Mouse (Mus musculus): ENCODE data around the gene 1110008L16Rik. TPM values are rescaled to one million over a fixed set of nuclear protein-coding genes. Genes with fewer than 3 reads are reported as not detected.

The 1110008L16Rik gene
- 14.2 TPM for polyA plus RNA-seq (2014; fragmentation: Illumina TruSeq; extraction: RNeasy Lipid Tissue Mini Kit (QIAGEN cat#74804); ENCODE audit: low read depth, low replicate concordance)

DNA sequence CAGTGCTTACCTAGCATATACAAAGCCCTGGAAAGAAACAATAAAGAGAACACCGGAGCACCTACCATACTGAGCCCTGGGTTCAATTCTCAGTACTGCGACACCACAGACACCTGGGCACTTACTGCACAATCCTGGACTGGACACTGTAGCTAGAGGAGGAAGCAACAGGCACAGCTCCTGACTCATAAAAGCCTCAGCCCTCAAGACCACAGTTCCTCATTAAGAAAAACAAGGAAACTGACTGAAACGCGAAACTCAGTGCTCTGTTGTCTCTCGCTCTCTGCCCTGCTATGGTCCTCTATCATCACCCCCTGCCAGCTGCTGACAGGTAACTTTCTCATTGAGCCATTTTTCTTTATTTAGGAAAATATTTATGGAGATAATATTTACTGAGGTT, at the start of gene 1110008L16Rik:
1110008L16Rik (plus strand) TSS at position 242 of the 400 bp plus-strand sequence.

GRCm38 (mm10) chr12:55302485-55303441, 3.4 kb downstream of the 1110008L16Rik start, which contains the start of gene Ppp2r3c:
Gene Ppp2r3c (minus strand): TSS chr12:55302998.

DNA sequence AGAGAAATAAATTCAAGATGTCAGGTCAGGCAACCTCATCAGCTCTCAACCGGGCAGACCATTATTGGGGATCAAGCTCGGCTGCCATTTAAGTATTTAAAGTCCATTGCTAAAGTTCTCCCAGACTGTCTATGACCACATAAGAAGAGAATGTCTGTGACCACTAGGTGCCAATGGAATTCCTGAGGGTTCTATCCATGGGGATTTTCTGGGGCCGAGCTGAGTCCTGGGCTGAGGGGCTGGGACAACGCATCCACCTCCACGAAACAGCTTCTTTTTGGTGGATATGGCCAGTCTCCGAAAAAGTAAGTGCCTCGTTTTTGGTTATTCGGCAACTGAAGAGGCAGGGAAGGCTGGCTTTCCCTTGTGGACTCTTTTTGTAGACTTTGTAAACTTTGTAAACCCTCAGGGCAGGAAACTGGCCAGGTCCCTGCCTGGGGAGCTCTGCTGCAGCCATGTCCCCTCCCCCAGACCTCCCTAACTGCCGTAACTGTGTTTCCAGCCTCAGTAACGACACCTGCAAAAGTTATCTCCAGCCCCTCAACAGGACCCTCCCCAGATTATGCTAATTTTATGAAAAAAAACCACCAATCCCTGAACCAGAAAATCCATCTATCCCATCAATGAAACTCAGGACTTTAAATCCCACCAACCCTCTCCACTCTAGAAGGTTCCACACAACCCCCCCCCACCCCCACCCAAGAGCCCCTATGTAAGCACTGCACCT, 84.8 kb downstream of the 1110008L16Rik start, which contains the start of gene Psma6:
Psma6 (plus strand) TSS at position 200 of the 727 bp plus-strand sequence.

Other genes starting within 250 kb of the 1110008L16Rik start
- gene 2700097O09Rik, start 219.5 kb upstream of the 1110008L16Rik start, polyA plus RNA-seq (2014; fragmentation: Illumina TruSeq; extraction: RNeasy Lipid Tissue Mini Kit (QIAGEN cat#74804); ENCODE audit: low read depth, low replicate concordance): 16.5 TPM
- gene Srp54a, start 219.3 kb upstream of the 1110008L16Rik start, polyA plus RNA-seq (2014; fragmentation: Illumina TruSeq; extraction: RNeasy Lipid Tissue Mini Kit (QIAGEN cat#74804); ENCODE audit: low read depth, low replicate concordance): 945 TPM
- 102 TPM for gene Fam177a, start 175.1 kb upstream of the 1110008L16Rik start, polyA plus RNA-seq (2014; fragmentation: Illumina TruSeq; extraction: RNeasy Lipid Tissue Mini Kit (QIAGEN cat#74804); ENCODE audit: low read depth, low replicate concordance)
- 2.3 TPM for gene Srp54b, start 144.5 kb upstream of the 1110008L16Rik start, polyA plus RNA-seq (2014; fragmentation: Illumina TruSeq; extraction: RNeasy Lipid Tissue Mini Kit (QIAGEN cat#74804); ENCODE audit: low read depth, low replicate concordance)
- gene 1700047I17Rik2, start 100.0 kb upstream of the 1110008L16Rik start, polyA plus RNA-seq (2014; fragmentation: Illumina TruSeq; extraction: RNeasy Lipid Tissue Mini Kit (QIAGEN cat#74804); ENCODE audit: low read depth, low replicate concordance): not detected
- gene Srp54c, start 69.4 kb upstream of the 1110008L16Rik start, polyA plus RNA-seq (2014; fragmentation: Illumina TruSeq; extraction: RNeasy Lipid Tissue Mini Kit (QIAGEN cat#74804); ENCODE audit: low read depth, low replicate concordance): 229 TPM
- gene Ppp2r3c, start 3.4 kb downstream of the 1110008L16Rik start, polyA plus RNA-seq (2014; fragmentation: Illumina TruSeq; extraction: RNeasy Lipid Tissue Mini Kit (QIAGEN cat#74804); ENCODE audit: low read depth, low replicate concordance): 82.7 TPM
- gene Psma6, start 84.6 kb downstream of the 1110008L16Rik start, polyA plus RNA-seq (2014; fragmentation: Illumina TruSeq; extraction: RNeasy Lipid Tissue Mini Kit (QIAGEN cat#74804); ENCODE audit: low read depth, low replicate concordance): 1,545 TPM
- 7.5 TPM for gene Nfkbia, start 193.1 kb downstream of the 1110008L16Rik start, polyA plus RNA-seq (2014; fragmentation: Illumina TruSeq; extraction: RNeasy Lipid Tissue Mini Kit (QIAGEN cat#74804); ENCODE audit: low read depth, low replicate concordance)

All from testis, adult 10 weeks (tissue).